Mouse (Mus musculus) T-helper 2 cell (primary cell): Measurements from ENCODE around the gene Tgfbrap1.

ENCODE experiments used
- in situ Hi-C: fragments of 300-600 bp; cut with MboI, MseI; formaldehyde crosslinking; loops from one replicate; pipeline ENCODE4 v1.15.1; 2025; ENCODE audit warnings: high pct_unique_total_duplicates

The Tgfbrap1 gene

GRCm38 (mm10) chr1:43117435-43117834 lies 19.0 kb upstream of the Tgfbrap1 start:
- in situ Hi-C loops, result no loop called here

GRCm38 (mm10) chr1:43112882-43113281 lies 14.4 kb upstream of the Tgfbrap1 start:
- in situ Hi-C loops, result no loop called here

- in situ Hi-C loops, result no loop called here
These were observed 12.1 kb upstream of the Tgfbrap1 start for GRCm38 (mm10) chr1:43110556-43110955.

DNA sequence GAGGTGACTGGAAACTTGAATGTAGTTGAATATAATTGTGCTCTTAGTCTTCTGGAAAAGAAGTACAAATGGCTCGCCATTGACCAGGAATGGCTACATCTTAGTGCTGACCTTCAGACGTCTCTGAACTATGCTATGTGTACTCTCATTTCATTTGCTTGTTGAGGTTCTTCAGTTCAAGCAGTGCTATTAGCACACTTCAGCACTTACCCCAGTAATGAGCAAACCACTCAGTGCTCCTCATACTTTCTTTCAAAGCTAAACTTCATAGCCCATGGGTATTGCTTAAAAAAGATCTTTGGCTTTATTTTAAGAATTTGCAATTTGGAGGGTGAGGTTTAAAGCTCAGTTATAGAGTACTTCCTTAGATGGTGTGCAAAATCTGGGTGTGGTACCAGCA lies 10.3 kb upstream of the Tgfbrap1 start:
- in situ Hi-C loops, result no loop called here

GRCm38 (mm10) chr1:43094206-43094605 lies 4.2 kb downstream of the Tgfbrap1 start:
- in situ Hi-C loops, result no loop called here

GRCm38 (mm10) chr1:43092056-43093015 lies 6.1 kb downstream of the Tgfbrap1 start:
- in situ Hi-C loops, result no loop called here

- in situ Hi-C loops, result no loop called here
These were observed 7.0 kb downstream of the Tgfbrap1 start for GRCm38 (mm10) chr1:43091306-43092055.

DNA sequence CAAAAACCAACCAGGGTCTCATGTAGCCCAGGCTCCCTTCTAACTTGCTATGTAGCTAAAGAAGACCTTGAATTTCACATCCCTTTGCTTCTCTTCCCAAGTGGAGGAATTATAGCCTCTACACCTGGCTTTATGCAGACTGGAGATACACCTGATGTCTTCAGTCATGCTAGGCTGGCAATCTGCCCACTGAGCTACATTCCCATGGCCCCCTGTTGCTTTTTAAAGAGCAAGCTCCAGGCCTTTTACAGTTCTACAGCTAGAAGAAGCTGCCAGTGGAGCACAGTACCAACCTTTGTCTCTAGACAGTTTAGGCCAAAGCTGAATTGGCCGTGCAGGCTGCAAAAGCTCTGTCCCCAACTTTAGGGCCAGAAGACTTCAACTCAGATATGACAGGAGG lies 8.0 kb downstream of the Tgfbrap1 start:
- in situ Hi-C loops, result no loop called here

- in situ Hi-C loops, result no loop called here
These were observed 15.5 kb downstream of the Tgfbrap1 start for GRCm38 (mm10) chr1:43082946-43083345.

- in situ Hi-C loops, result no loop called here
These were observed 20.3 kb downstream of the Tgfbrap1 start for GRCm38 (mm10) chr1:43078124-43078523.

DNA sequence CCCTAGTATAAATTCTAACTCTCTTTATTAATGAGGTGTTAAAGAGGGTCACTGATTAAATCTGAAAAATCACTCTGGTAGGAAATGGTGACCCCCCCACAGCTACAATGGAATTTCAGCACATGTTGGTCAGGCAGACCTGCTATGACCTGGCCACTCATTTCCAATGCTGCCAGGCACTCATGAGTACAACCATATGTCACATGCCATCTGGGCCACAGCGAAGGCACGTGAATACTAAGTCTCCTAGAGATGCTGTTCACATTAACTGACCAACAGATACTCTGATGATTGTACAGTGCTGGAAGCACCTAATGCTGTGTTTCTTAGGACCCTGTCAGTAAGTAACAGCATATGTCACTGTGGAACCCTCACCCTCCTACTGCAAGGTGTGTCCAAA lies 23.6 kb downstream of the Tgfbrap1 start:
- in situ Hi-C loops, result no loop called here

DNA sequence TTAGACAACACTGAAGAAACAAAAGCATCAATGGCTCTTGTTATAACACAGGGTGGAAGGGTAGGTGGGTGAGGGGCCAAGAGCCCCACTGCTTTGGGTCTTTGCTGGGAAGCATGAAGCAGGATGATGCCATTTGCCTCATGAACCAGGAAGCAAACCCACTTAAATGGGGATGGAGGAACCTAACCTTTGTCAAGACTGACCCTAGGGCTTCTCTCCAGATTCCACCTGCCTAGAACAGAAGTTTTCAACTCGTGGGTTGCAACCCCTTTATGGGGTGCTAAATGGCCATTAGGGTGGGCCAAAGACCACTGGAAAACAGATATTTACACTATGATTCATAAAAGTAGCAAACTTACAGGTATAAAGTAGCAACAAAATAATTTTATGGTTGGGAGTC lies 25.9 kb downstream of the Tgfbrap1 start:
- in situ Hi-C loops, result no loop called here

DNA sequence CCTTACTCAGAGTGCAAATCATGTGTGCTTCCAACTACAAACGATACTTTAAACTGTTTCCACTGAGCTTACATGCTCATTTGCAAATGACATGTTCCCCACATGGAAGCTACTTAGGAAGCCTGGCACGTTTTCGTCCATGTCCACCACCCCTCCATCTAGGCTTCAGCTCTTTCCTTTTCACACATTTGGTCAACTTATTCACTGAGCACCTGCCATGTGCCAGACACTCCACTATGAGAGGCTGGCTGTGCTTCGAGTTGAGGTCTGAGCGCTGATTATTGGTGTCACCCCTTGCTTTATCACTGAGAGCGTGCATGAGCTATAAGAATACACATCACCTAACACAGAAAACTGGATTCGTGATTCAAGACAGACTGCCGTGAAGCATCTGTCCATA lies 26.4 kb downstream of the Tgfbrap1 start:
- in situ Hi-C loops, result no loop called here

- in situ Hi-C loops, result no loop called here
These were observed 27.7 kb downstream of the Tgfbrap1 start for GRCm38 (mm10) chr1:43070726-43071125.

DNA sequence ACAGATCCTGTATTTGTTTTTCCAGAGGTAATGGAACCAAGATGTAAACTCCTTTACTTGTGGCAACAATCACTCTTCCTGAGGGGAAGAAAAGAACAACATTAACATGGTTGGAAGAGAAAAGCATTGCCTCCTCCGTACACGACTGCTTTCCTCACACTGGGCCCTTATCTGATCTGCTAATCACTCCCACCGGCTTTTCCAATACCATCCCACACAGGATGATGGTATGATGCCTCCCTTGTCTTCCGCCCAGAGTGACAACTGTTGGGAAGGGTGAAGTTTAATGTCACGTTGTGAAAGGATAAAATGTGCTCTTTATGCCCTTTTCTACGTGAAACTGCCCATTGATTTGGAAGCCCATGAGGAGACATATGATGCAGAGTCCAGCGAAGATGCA lies 30.9 kb downstream of the Tgfbrap1 start:
- in situ Hi-C loops, result no loop called here

DNA sequence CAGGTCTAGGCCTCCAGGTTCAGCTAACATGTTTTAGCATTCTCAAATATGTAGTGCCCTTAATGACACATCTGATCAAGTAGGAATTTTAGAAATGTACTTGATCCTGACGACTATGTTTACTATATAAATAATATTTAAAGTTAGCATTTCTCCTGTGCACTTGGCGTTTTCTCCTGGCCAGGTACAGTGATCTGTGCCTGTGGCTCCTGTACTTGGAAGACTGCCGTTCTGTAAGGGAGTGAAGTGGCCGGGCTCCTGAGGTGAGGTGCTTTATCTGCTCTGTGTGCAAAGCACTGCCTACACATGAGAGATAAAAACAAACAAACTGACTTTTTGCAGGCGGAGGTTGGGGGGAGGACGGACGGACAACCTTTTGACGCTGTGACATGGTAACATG lies 31.9 kb downstream of the Tgfbrap1 start:
- in situ Hi-C loops, result no loop called here

GRCm38 (mm10) chr1:43065615-43066310 lies 32.7 kb downstream of the Tgfbrap1 start:
- in situ Hi-C loops, result no loop called here

DNA sequence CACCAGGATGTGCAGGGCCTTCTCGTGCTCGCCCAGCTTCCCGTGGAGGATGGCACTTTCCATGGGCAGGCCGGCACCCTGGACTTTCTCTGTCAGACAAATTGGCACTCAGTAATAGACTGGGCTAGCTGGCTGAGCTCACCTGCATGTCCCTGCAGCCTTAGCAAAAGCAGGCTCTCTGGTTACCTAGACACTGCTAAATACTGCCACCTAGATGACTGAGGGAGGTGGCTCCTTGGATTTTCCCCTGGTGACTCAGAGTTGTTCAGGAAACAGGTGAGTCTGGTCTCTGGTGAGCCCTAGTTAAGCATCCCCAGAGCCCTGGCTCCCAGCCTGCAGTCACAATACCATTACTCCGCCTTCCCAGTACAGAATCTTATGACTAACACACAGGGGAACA lies 46.5 kb downstream of the Tgfbrap1 start:
- in situ Hi-C loops, result no loop called here

- in situ Hi-C loops, result no loop called here
These were observed 50.6 kb downstream of the Tgfbrap1 start for GRCm38 (mm10) chr1:43047811-43048210.

DNA sequence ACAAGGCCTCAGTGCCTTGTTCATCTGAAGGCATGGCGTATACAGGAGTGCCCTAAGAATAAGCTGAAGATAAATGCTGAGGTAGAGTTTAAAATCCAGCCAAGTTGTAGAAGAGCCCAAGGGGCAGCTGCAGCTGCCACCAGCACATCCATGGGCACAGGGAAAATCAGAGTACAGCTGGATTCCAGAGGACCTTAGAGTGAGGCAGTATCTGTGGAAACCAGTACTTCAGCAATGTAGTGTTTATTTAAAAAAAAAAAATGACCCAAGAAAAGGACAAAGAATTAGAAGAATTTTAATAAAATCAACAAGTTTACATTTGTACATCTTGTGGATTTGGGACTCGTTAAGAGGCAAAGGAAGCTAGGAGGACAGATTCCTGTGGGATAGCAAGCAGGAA lies 51.4 kb downstream of the Tgfbrap1 start:
- in situ Hi-C loops, result no loop called here

DNA sequence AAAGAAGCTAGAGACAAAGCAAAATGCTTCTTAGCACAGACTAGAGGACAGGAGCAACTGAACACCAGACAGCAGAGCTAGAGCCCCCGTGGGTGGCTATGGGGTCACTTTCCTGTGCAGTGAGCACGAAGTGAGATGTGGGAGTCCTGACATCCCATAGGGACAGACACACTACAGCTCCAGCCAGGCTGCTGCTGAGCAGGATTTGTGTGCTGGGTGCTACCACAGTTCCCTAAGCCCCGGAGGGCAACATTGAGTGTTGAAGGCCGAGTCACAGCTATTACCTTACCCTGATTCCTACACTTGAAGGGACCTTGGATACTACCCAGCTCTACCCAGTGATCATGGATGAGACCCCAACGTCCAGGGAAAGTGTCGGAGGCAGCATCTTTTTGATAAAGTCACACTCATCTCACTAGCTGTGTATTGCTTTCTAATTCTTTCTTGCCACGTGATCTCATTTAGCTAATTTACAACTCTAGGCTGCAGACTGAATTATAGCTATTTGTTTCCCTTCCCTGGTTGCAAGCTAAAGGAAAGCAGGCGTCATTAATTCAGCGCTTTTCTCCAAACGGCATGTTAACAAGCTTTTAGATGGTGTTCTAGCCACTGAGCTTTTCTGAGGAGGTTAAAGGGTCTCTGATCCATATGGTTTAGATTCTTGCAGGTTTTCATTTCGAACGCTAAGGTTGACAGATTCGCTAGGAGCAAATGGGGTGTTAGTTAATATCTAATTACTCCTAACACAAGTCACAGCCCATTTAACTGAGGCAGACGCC lies 53.0 kb downstream of the Tgfbrap1 start:
- in situ Hi-C loops, result no loop called here
